Comparison of ENCODE assay signal across 11 mouse cellular contexts in genomic region chr17:66125211-66125610, GRCm38 (mm10). TPM values are rescaled to one million over a fixed set of nuclear protein-coding genes. Genes with fewer than 3 reads are reported as not detected.
DNase-seq lines count a peak whose midpoint lies in the region; ATAC-seq and TF ChIP-seq lines count a peak whose summit lies in the region.
"Had no signal": no experiment of that assay in that cellular context is flagged by ENCODE, and none has a peak within 500 bp of the region (broad histone marks: within the 10 kb centered on the region; RNA-seq: fewer than 3 reads in every experiment).

No protein-coding gene starts in this region.

- TF ChIP-seq EP300 in heart, adult 2 months (IDR thresholded peaks at IDR 0.05; ENCODE audit: insufficient read depth, low read depth, low read length), result no peak

- H3K9me3 ChIP-seq in heart, embryonic 14.5 days (ENCODE audit: control insufficient read depth, low read length), result no peaks in the 10 kb centered on the region
- H3K9me3 ChIP-seq: neural tube, embryonic 12.5 days had no signal

- intact Hi-C loops in heart, adult 2 months (cut with DNase I), result no loop called here

- peak overlapping the region; percentile 81; the same call in 1 of the 2 replicates for H3K9ac ChIP-seq in heart, embryonic 14.5 days (ENCODE audit: low read length)
- no peak overlapping the region for H3K9ac ChIP-seq in heart, adult 2 months (ENCODE audit: low read depth, low read length)
- H3K9ac ChIP-seq: neural tube, embryonic 12.5 days had no signal

- peaks cover 2 to 13% of the 10 kb centered on the region in 2 experiments; a peak in 2 of 4 replicates for H3K4me1 ChIP-seq in heart, embryonic 14.5 days (ENCODE audit: control insufficient read depth in 2 of 2, insufficient read depth in 2 of 2, low read length in 2 of 2)
- peaks cover 1% of the 10 kb centered on the region for H3K4me1 ChIP-seq in heart, adult 2 months (ENCODE audit: control insufficient read depth, insufficient read depth, low read length)

- H3K4me3 ChIP-seq in heart, embryonic 14.5 days (ENCODE audit: control insufficient read depth in 1 of 2, insufficient read depth in 1 of 2, low read depth in 1 of 2, low read length in 2 of 2), result no peak overlapping the region
- no peak overlapping the region for H3K4me3 ChIP-seq in heart, adult 2 months
- H3K4me3 ChIP-seq: neural tube, embryonic 12.5 days had no signal

- TF ChIP-seq CTCF in heart, adult 2 months (IDR thresholded peaks at IDR 0.05), result no peak

- no peak for ATAC-seq in heart, embryonic 14.5 days (ENCODE audit: insufficient number of reproducible peaks, insufficient read depth, low FRiP score, low read depth)

- no peak overlapping the region for H3K27ac ChIP-seq in heart, embryonic 14.5 days (replicated peaks in 1 of 2; ENCODE audit: control insufficient read depth in 1 of 2, insufficient read depth in 1 of 2, low read depth in 2 of 2, low read length in 2 of 2)
- H3K27ac ChIP-seq in heart, adult 2 months, result no peak overlapping the region
- H3K27ac ChIP-seq: neural tube, embryonic 12.5 days had no signal

- TF ChIP-seq POLR2A in heart, adult 2 months (IDR thresholded peaks at IDR 0.05; ENCODE audit: insufficient read depth, low read depth, low read length), result no peak

- H3K27me3 ChIP-seq in heart, embryonic 14.5 days (ENCODE audit: control insufficient read depth, insufficient read depth, low read length), result no peaks in the 10 kb centered on the region
- no peaks in the 10 kb centered on the region for H3K27me3 ChIP-seq in heart, adult 2 months (ENCODE audit: control insufficient read depth, insufficient read depth, low read length)
- H3K27me3 ChIP-seq: neural tube, embryonic 12.5 days had no signal

- no peaks in the 10 kb centered on the region for H3K79me2 ChIP-seq in heart, adult 2 months (replicated peaks; ENCODE audit: control insufficient read depth, insufficient read depth, low read length)

- 51% methylated on average over 5 of the region's 5 CpGs for WGBS in heart, embryonic 14.5 days
- 75% methylated on average over 5 of the region's 5 CpGs for WGBS in heart, adult 2 months

- 0 out of 2 replicates have a peak overlapping the region, but pooled peaks have one; percentile 87 for H3K4me2 ChIP-seq in heart, embryonic 14.5 days (ENCODE audit: low read length)

- DNase-seq in heart, adult 2 months, result no peak
- DNase-seq in thymus, postnatal 0 days (ENCODE audit: low spot score), result peak; percentile 45
- no peak for DNase-seq in thymus, postnatal 25 days
- peak; percentile 7 for DNase-seq in forelimb bud, embryonic 11.5 days (ENCODE audit: low read depth, low spot score)
- no peak for DNase-seq in neural tube, embryonic 10.5 days (ENCODE audit: extremely low spot score, low spot score)
- no peak for DNase-seq in gastrocnemius, postnatal 25 days
- no peak for DNase-seq in layer of hippocampus, adult 8-10 months (ENCODE audit: low spot score in 2 of 2)
- DNase-seq: cerebellum, adult 11 months; kidney, adult 11 months had no signal

- H3K36me3 ChIP-seq in heart, embryonic 14.5 days (ENCODE audit: control insufficient read depth, insufficient read depth, low read length), result peaks cover 32% of the 10 kb centered on the region
- H3K36me3 ChIP-seq in heart, adult 2 months (ENCODE audit: control insufficient read depth, insufficient read depth, low read length), result no peaks in the 10 kb centered on the region

RNA-seq across cellular contexts. Expression of gene Ddx11, which starts 1.9 kb away (rescaled TPM):
- polyA plus RNA-seq in heart, embryonic 14.5 days (2014; fragmentation: Nextera tagmentation; extraction: Ambion mirVana), result 8.7 and 11.1 TPM in 2 replicates
- total RNA-seq in heart, adult 2 months (2021), result 1 to 10 TPM; 1.2 to 1.3 TPM
- 1.3 and 2.9 TPM in 2 replicates for polyA plus RNA-seq in heart, adult 2 months (2012; rRNA removed)
- 12.7 and 13.4 TPM in 2 replicates for polyA plus RNA-seq in thymus, postnatal 0 days (2015; fragmentation: Nextera tagmentation; extraction: Ambion mirVana)
- under 1 TPM; 0.38 to 0.48 TPM for total RNA-seq in gastrocnemius, postnatal 25 days (2021)
- 1 to 10 TPM in 3 of 4 experiments, under 1 TPM in 1; 0.89 to 1.9 (median 1.4) TPM for total RNA-seq in layer of hippocampus, adult 8-10 months (2022)

RNA-seq across cellular contexts. Expression of gene Washc1, which starts 13.9 kb away (rescaled TPM):
- polyA plus RNA-seq in heart, embryonic 14.5 days (2014; fragmentation: Nextera tagmentation; extraction: Ambion mirVana), result 25.6 and 28.4 TPM in 2 replicates
- total RNA-seq in heart, adult 2 months (2021), result 10 to 100 TPM; 19.2 to 21.5 TPM
- 21.1 and 23.6 TPM in 2 replicates for polyA plus RNA-seq in heart, adult 2 months (2012; rRNA removed)
- polyA plus RNA-seq in thymus, postnatal 0 days (2015; fragmentation: Nextera tagmentation; extraction: Ambion mirVana), result 46.0 and 52.3 TPM in 2 replicates
- total RNA-seq in gastrocnemius, postnatal 25 days (2021), result 10 to 100 TPM; 12.8 to 14.1 TPM
- total RNA-seq in layer of hippocampus, adult 8-10 months (2022), result 10 to 100 TPM; 41.0 to 51.1 (median 49.0) TPM

RNA-seq across cellular contexts. Expression of gene Ndufv2, which starts 23.9 kb away (rescaled TPM):
- polyA plus RNA-seq in heart, embryonic 14.5 days (2014; fragmentation: Nextera tagmentation; extraction: Ambion mirVana), result 713 and 726 TPM in 2 replicates
- total RNA-seq in heart, adult 2 months (2021), result 1,000 to 10,000 TPM; 1,138 to 1,275 TPM
- polyA plus RNA-seq in heart, adult 2 months (2012; rRNA removed), result 270 and 461 TPM in 2 replicates
- 346 and 377 TPM in 2 replicates for polyA plus RNA-seq in thymus, postnatal 0 days (2015; fragmentation: Nextera tagmentation; extraction: Ambion mirVana)
- 100 to 1,000 TPM; 731 to 746 TPM for total RNA-seq in gastrocnemius, postnatal 25 days (2021)
- total RNA-seq in layer of hippocampus, adult 8-10 months (2022), result 100 to 1,000 TPM; 227 to 270 (median 244) TPM

RNA-seq across cellular contexts. Expression of gene Ankrd12, which starts 48.3 kb away (rescaled TPM):
- 18.4 and 22.0 TPM in 2 replicates for polyA plus RNA-seq in heart, embryonic 14.5 days (2014; fragmentation: Nextera tagmentation; extraction: Ambion mirVana)
- 10 to 100 TPM; 18.7 to 22.2 TPM for total RNA-seq in heart, adult 2 months (2021)
- 2.6 and 7.1 TPM in 2 replicates for polyA plus RNA-seq in heart, adult 2 months (2012; rRNA removed)
- polyA plus RNA-seq in thymus, postnatal 0 days (2015; fragmentation: Nextera tagmentation; extraction: Ambion mirVana), result 31.6 and 32.4 TPM in 2 replicates
- total RNA-seq in gastrocnemius, postnatal 25 days (2021), result 10 to 100 TPM in 1 of 2 experiments, 1 to 10 TPM in 1; 9.7 to 13.7 TPM
- total RNA-seq in layer of hippocampus, adult 8-10 months (2022), result 100 to 1,000 TPM; 198 to 247 (median 235) TPM

Comparison
In these comparisons a context has a peak if more than half of its experiments do, and no peak if none do; other contexts are left out.
1. DNase-seq: peak in thymus, postnatal 0 days (single experiment) and forelimb bud, embryonic 11.5 days (single experiment); none in heart, adult 2 months (0 of 2), thymus, postnatal 25 days (single experiment), neural tube, embryonic 10.5 days (single experiment), gastrocnemius, postnatal 25 days (single experiment) and layer of hippocampus, adult 8-10 months (0 of 2).